15 mouse cellular contexts compared by ENCODE assay signal in genomic region chr4:128732794-128733193, GRCm38 (mm10). TPM values are rescaled to one million over a fixed set of nuclear protein-coding genes. Genes with fewer than 3 reads are reported as not detected.
A peak's percentile ranks its signal among the peaks of the same experiment; 100 is the strongest.
DNase-seq lines count a peak whose midpoint lies in the region; ATAC-seq and TF ChIP-seq lines count a peak whose summit lies in the region.
"Had no signal": no experiment of that assay in that cellular context is flagged by ENCODE, and none has a peak within 500 bp of the region (broad histone marks: within the 10 kb centered on the region; RNA-seq: fewer than 3 reads in every experiment).

No protein-coding gene starts in this region.

- 51% methylated on average over 5 of the region's 5 CpGs for WGBS in forebrain, embryonic 13.5 days
- 69% methylated on average over 5 of the region's 5 CpGs for WGBS in forebrain, embryonic 11.5 days
- WGBS in hindbrain, embryonic 13.5 days, result 43% methylated on average over 5 of the region's 5 CpGs
- 33% methylated on average over 5 of the region's 5 CpGs for WGBS in hindbrain, embryonic 16.5 days
- WGBS in lung, postnatal 0 days, result 17% methylated on average over 5 of the region's 5 CpGs
- 8% methylated on average over 5 of the region's 5 CpGs for WGBS in lung, adult 2 months
- WGBS in macrophage (ENCODE audit: missing documents), result 48% methylated on average over 5 of the region's 5 CpGs

- peak overlapping the region; percentile 54 for H3K4me2 ChIP-seq in forebrain, embryonic 13.5 days
- H3K4me2 ChIP-seq in forebrain, embryonic 11.5 days (ENCODE audit: low read depth, low read length, severe bottlenecking), result no peak overlapping the region
- no peak overlapping the region; the same call in 1 of the 2 replicates for H3K4me2 ChIP-seq in hindbrain, embryonic 13.5 days
- no peak overlapping the region for H3K4me2 ChIP-seq in hindbrain, embryonic 16.5 days (ENCODE audit: low read length)
- no peak overlapping the region for H3K4me2 ChIP-seq in lung, postnatal 0 days (replicated peaks; ENCODE audit: low read depth, low read length)
- H3K4me2 ChIP-seq: embryonic facial prominence, embryonic 12.5 days; liver, embryonic 15.5 days had no signal

- peaks cover 40% of the 10 kb centered on the region for H3K36me3 ChIP-seq in forebrain, embryonic 13.5 days (ENCODE audit: poor library complexity, severe bottlenecking)
- H3K36me3 ChIP-seq in forebrain, embryonic 11.5 days (ENCODE audit: control insufficient read depth, insufficient read depth, low read length), result no peaks in the 10 kb centered on the region
- H3K36me3 ChIP-seq in hindbrain, embryonic 13.5 days, result peaks cover 19% of the 10 kb centered on the region
- H3K36me3 ChIP-seq in hindbrain, embryonic 16.5 days (ENCODE audit: control insufficient read depth, insufficient read depth, low read length), result peaks cover 4% of the 10 kb centered on the region; the same call in 1 of the 2 replicates
- H3K36me3 ChIP-seq in lung, postnatal 0 days (ENCODE audit: insufficient read depth, low read length), result peaks cover 7% of the 10 kb centered on the region; the same call in 1 of the 2 replicates
- H3K36me3 ChIP-seq in macrophage (ENCODE audit: inconsistent target), result peaks cover 8% of the 10 kb centered on the region; the same call in 1 of the 2 replicates

- H3K4me3 ChIP-seq in forebrain, embryonic 13.5 days, result no peak overlapping the region
- no peak overlapping the region for H3K4me3 ChIP-seq in forebrain, embryonic 11.5 days (ENCODE audit: low read depth, low read length)
- no peak overlapping the region for H3K4me3 ChIP-seq in hindbrain, embryonic 13.5 days
- H3K4me3 ChIP-seq in hindbrain, embryonic 16.5 days (ENCODE audit: low read length), result no peak overlapping the region
- no peak overlapping the region for H3K4me3 ChIP-seq in lung, postnatal 0 days (ENCODE audit: low read depth, low read length)
- H3K4me3 ChIP-seq in lung, adult 2 months (replicated peaks; ENCODE audit: extremely low read depth, low read depth, low read length), result no peak overlapping the region
- no peak overlapping the region for H3K4me3 ChIP-seq in macrophage (ENCODE audit: inconsistent target)
- H3K4me3 ChIP-seq: embryonic facial prominence, embryonic 12.5 days; liver, embryonic 15.5 days had no signal

- no peak for TF ChIP-seq POLR2A in lung, adult 2 months (IDR thresholded peaks at IDR 0.05; ENCODE audit: borderline replicate concordance, extremely low read depth, low read depth, low read length)

- H3K4me1 ChIP-seq in forebrain, embryonic 13.5 days, result peaks cover 92% of the 10 kb centered on the region
- H3K4me1 ChIP-seq in forebrain, embryonic 11.5 days (replicated peaks; ENCODE audit: control insufficient read depth, insufficient read depth, low read length), result peaks cover 52% of the 10 kb centered on the region
- peaks cover 92% of the 10 kb centered on the region for H3K4me1 ChIP-seq in hindbrain, embryonic 13.5 days (replicated peaks)
- H3K4me1 ChIP-seq in hindbrain, embryonic 16.5 days (ENCODE audit: control insufficient read depth, insufficient read depth, low read depth, low read length), result peaks cover 80% of the 10 kb centered on the region
- H3K4me1 ChIP-seq in lung, postnatal 0 days (ENCODE audit: insufficient read depth, low read depth, low read length), result peaks cover 65% of the 10 kb centered on the region
- peaks cover 54% of the 10 kb centered on the region for H3K4me1 ChIP-seq in lung, adult 2 months (ENCODE audit: control insufficient read depth, insufficient read depth, low read length)

- H3K9ac ChIP-seq in forebrain, embryonic 13.5 days, result peak overlapping the region; percentile 8; the same call in 1 of the 2 replicates
- no peak overlapping the region for H3K9ac ChIP-seq in forebrain, embryonic 11.5 days (ENCODE audit: low read length)
- no peak overlapping the region for H3K9ac ChIP-seq in hindbrain, embryonic 13.5 days
- H3K9ac ChIP-seq in hindbrain, embryonic 16.5 days (ENCODE audit: low read depth, low read length), result no peak overlapping the region
- H3K9ac ChIP-seq in lung, postnatal 0 days (replicated peaks; ENCODE audit: low read depth), result no peak overlapping the region
- H3K9ac ChIP-seq: liver, embryonic 15.5 days had no signal

- H3K79me2 ChIP-seq in macrophage (ENCODE audit: inconsistent target), result peaks cover 99% of the 10 kb centered on the region

- TF ChIP-seq EP300 in lung, postnatal 0 days (IDR thresholded peaks at IDR 0.05), result no peak

- TF ChIP-seq CTCF in lung, postnatal 0 days (IDR thresholded peaks at IDR 0.05), result no peak
- TF ChIP-seq CTCF in lung, adult 2 months (IDR thresholded peaks at IDR 0.05; ENCODE audit: insufficient read depth, low read length), result no peak

- H3K27me3 ChIP-seq in forebrain, embryonic 13.5 days, result no peaks in the 10 kb centered on the region
- no peaks in the 10 kb centered on the region for H3K27me3 ChIP-seq in forebrain, embryonic 11.5 days (ENCODE audit: control insufficient read depth, insufficient read depth, low read length)
- no peaks in the 10 kb centered on the region for H3K27me3 ChIP-seq in hindbrain, embryonic 13.5 days
- no peaks in the 10 kb centered on the region for H3K27me3 ChIP-seq in hindbrain, embryonic 16.5 days (replicated peaks; ENCODE audit: control insufficient read depth, insufficient read depth, low read length)
- no peaks in the 10 kb centered on the region for H3K27me3 ChIP-seq in lung, postnatal 0 days (replicated peaks; ENCODE audit: insufficient read depth, low read length)
- H3K27me3 ChIP-seq: embryonic facial prominence, embryonic 12.5 days; liver, embryonic 15.5 days had no signal

- no peak for DNase-seq in forebrain, embryonic 11.5 days (ENCODE audit: low spot score)
- peak; percentile 64 for DNase-seq in lung, postnatal 0 days (ENCODE audit: low spot score)
- no peak for DNase-seq in lung, adult 2 months
- no peak for DNase-seq in thymus, postnatal 10 days (ENCODE audit: low spot score in 2 of 2)
- DNase-seq: gastrocnemius, postnatal 14 days; layer of hippocampus, postnatal 36 days; right cerebral cortex, adult 18-20 months had no signal

- H3K9me3 ChIP-seq in forebrain, embryonic 13.5 days (replicated peaks), result no peaks in the 10 kb centered on the region
- H3K9me3 ChIP-seq in forebrain, embryonic 11.5 days (ENCODE audit: control insufficient read depth, low read length), result no peaks in the 10 kb centered on the region
- no peaks in the 10 kb centered on the region for H3K9me3 ChIP-seq in hindbrain, embryonic 13.5 days
- no peaks in the 10 kb centered on the region for H3K9me3 ChIP-seq in hindbrain, embryonic 16.5 days (ENCODE audit: control insufficient read depth, low read length)
- H3K9me3 ChIP-seq in lung, postnatal 0 days (ENCODE audit: low read length), result no peaks in the 10 kb centered on the region
- H3K9me3 ChIP-seq: embryonic facial prominence, embryonic 12.5 days; liver, embryonic 15.5 days had no signal

- peak overlapping the region; percentile 35; the same call in 1 of the 2 replicates for H3K27ac ChIP-seq in forebrain, embryonic 13.5 days
- no peak overlapping the region for H3K27ac ChIP-seq in forebrain, embryonic 11.5 days (ENCODE audit: low read depth, low read length)
- H3K27ac ChIP-seq in hindbrain, embryonic 13.5 days, result peak overlapping the region; percentile 89; the same call in 1 of the 2 replicates
- no peak overlapping the region for H3K27ac ChIP-seq in hindbrain, embryonic 16.5 days (ENCODE audit: low read depth, low read length)
- peak overlapping the region; percentile 92; the same call in 1 of the 2 replicates for H3K27ac ChIP-seq in lung, postnatal 0 days (ENCODE audit: low read length)
- H3K27ac ChIP-seq in macrophage, result peak overlapping the region; percentile 68

- no peak for ATAC-seq in forebrain, embryonic 13.5 days
- no peak for ATAC-seq in forebrain, embryonic 11.5 days (replicated peaks; ENCODE audit: low FRiP score)
- no peak for ATAC-seq in hindbrain, embryonic 13.5 days (ENCODE audit: low FRiP score)
- no peak for ATAC-seq in hindbrain, embryonic 16.5 days
- ATAC-seq in lung, postnatal 0 days, result no peak
- ATAC-seq: intestine, embryonic 16.5 days had no signal

RNA-seq across cellular contexts. Expression of gene A3galt2, which starts 22.4 kb away (rescaled TPM):
- 0.67 and 0.88 TPM in 2 replicates for polyA plus RNA-seq in forebrain, embryonic 13.5 days (2015; fragmentation: Nextera tagmentation; extraction: Ambion mirVana)
- polyA plus RNA-seq in forebrain, embryonic 11.5 days (2014; fragmentation: Nextera tagmentation; extraction: Ambion mirVana), result 0.56 TPM in 2 replicates
- polyA plus RNA-seq in hindbrain, embryonic 13.5 days (2015; fragmentation: Nextera tagmentation; extraction: Ambion mirVana), result 0.38 and 0.53 TPM in 2 replicates
- polyA plus RNA-seq in hindbrain, embryonic 16.5 days (2015; fragmentation: Nextera tagmentation; extraction: Ambion mirVana), result 0.23 and 0.36 TPM in 2 replicates
- polyA plus RNA-seq in lung, postnatal 0 days (2015; fragmentation: Nextera tagmentation; extraction: Ambion mirVana), result 0.04 and 0.08 TPM in 2 replicates
- 0.34 and 0.58 TPM in 2 replicates for polyA plus RNA-seq in lung, adult 2 months (2012; rRNA removed)
- 1 to 10 TPM in 8 of 26 experiments, under 1 TPM in 16, not detected in 2; 0.29 to 4.8 (median 0.82) TPM for total RNA-seq in macrophage (2018; cell fraction: chromatin; rRNA removed)
- total RNA-seq in macrophage (2018; cell fraction: cytosol; rRNA removed), result under 1 TPM in 7 of 26 experiments, not detected in 19; 0.03 to 0.08 (median 0.06) TPM
- total RNA-seq in macrophage (2018; cell fraction: nucleus; rRNA removed), result 1 to 10 TPM in 10 of 26 experiments, under 1 TPM in 15, not detected in 1; 0.15 to 7.2 (median 0.74) TPM
- not detected in 3 replicates for polyA plus RNA-seq in macrophage (2018)
- polyA plus RNA-seq: liver, embryonic 15.5 days; stomach, postnatal 0 days had no signal

Comparison
In these comparisons a context has a peak if more than half of its experiments do, and no peak if none do; other contexts are left out.
1. H3K27ac ChIP-seq: peak in forebrain, embryonic 13.5 days (single experiment), hindbrain, embryonic 13.5 days (single experiment), lung, postnatal 0 days (single experiment) and macrophage (single experiment); none in forebrain, embryonic 11.5 days (single experiment) and hindbrain, embryonic 16.5 days (single experiment).